Mouse (Mus musculus) embryonic facial prominence, embryonic 14.5 days (tissue): Measurements from ENCODE around the gene Mras. TPM values are rescaled to one million over a fixed set of nuclear protein-coding genes. Genes with fewer than 3 reads are reported as not detected.

Experiments used
- ATAC-seq: fragments of 200-750 bp; cut with Nextera tagmentation; 2 replicates; pipeline ENCODE4 v1.8.0; 2017; ENCODE audit warnings: low read depth, moderate number of reproducible peaks, moderate TSS enrichment
- DNase-seq: peaks from one replicate; pipeline ENCODE4 v3.0.0-alpha.2; 2015; ENCODE audit warnings: low spot score
- H3K27ac ChIP-seq: fragments of 300-500 bp; sonication (generic); replicated peaks from 2 replicates; pipeline ENCODE4 v1.5.1; 2014; ENCODE audit warnings: low read depth, mild to moderate bottlenecking, low read length, moderate library complexity
- H3K27me3 ChIP-seq: fragments of 300-500 bp; sonication (generic); replicated peaks from 2 replicates; pipeline ENCODE4 v1.6.1; 2014; ENCODE audit warnings: low read length; ENCODE audit not compliant: control insufficient read depth, insufficient read depth
- H3K36me3 ChIP-seq: fragments of 300-500 bp; sonication (generic); 2 replicates; pipeline ENCODE4 v1.6.1; 2014; ENCODE audit warnings: low read length, mixed read lengths; ENCODE audit not compliant: control insufficient read depth, insufficient read depth
- H3K4me1 ChIP-seq: fragments of 300-500 bp; sonication (generic); 2 replicates; pipeline ENCODE4 v1.6.1; 2014; ENCODE audit warnings: antibody characterized with exemption, low read length; ENCODE audit not compliant: control insufficient read depth, insufficient read depth
- H3K4me2 ChIP-seq: fragments of 300-500 bp; sonication (generic); 2 replicates; pipeline ENCODE4 v1.6.1; 2014; ENCODE audit warnings: low read depth, mild to moderate bottlenecking, low read length, moderate library complexity, mixed read lengths
- H3K4me3 ChIP-seq: fragments of 300-500 bp; sonication (generic); 2 replicates; pipeline ENCODE4 v1.5.1; 2014; ENCODE audit warnings: low read depth, mild to moderate bottlenecking, low read length
- H3K9ac ChIP-seq: fragments of 300-500 bp; sonication (generic); 2 replicates; pipeline ENCODE4 v1.6.1; 2014; ENCODE audit warnings: low read depth, mild to moderate bottlenecking, low read length, moderate library complexity, mixed read lengths
- H3K9me3 ChIP-seq: fragments of 300-500 bp; sonication (generic); 2 replicates; pipeline ENCODE4 v1.6.1; 2016; ENCODE audit warnings: low read length; ENCODE audit not compliant: control insufficient read depth
- WGBS: fragments of 180-500 bp; shearing (Covaris S2); extraction: QIAGEN DNeasy Blood & Tissue Kit; methylation state at CpG from one replicate; pipeline ENCODE4 v1.1.7; 2014; 5-methylcytosine and 5-hydroxymethylcytosine counted together
- polyA plus RNA-seq: library from polyadenylated mRNA; unstranded; fragments of >200 nt; fragmentation: Nextera tagmentation; extraction: Ambion mirVana; gene quantifications from 2 replicates; pipeline ENCODE4 v1.2.1, GENCODE M21; 2014

Mras gene
- polyA plus RNA-seq, 1 experiment from 2014 or later: 30.6 TPM

- Histone ChIP-seq H3K9me3 (no peaks in the 10 kb centered on the region), H3K4me2 (no peak overlapping the region), H3K9ac (no peak overlapping the region), H3K4me1 (no peaks in the 10 kb centered on the region), H3K27me3 (no peaks in the 10 kb centered on the region), H3K36me3 (no peaks in the 10 kb centered on the region; the same call in 1 of the 2 replicates), H3K27ac (no peak overlapping the region), H3K4me3 (no peak overlapping the region)
- DNase-seq (no peak), ATAC-seq (no peak)
- WGBS: 61% methylated on average over 8 of the region's 8 CpGs
These were observed 32.6 kb upstream of the Mras start for GRCm38 (mm10) chr9:99469681-99470273.

GRCm38 (mm10) chr9:99468572-99468971, 31.4 kb upstream of the Mras start:
- H3K27me3 ChIP-seq: no peaks in the 10 kb centered on the region
- H3K9ac ChIP-seq: no peak overlapping the region
- DNase-seq (no peak), ATAC-seq (no peak)
- no peaks in the 10 kb centered on the region for H3K4me1 ChIP-seq
- H3K4me2 ChIP-seq: no peak overlapping the region
- H3K4me3 ChIP-seq: no peak overlapping the region
- no peaks in the 10 kb centered on the region for H3K9me3 ChIP-seq
- H3K36me3 ChIP-seq: no peaks in the 10 kb centered on the region
- 71% methylated on average over 9 of the region's 9 CpGs for WGBS
- H3K27ac ChIP-seq: no peak overlapping the region

GRCm38 (mm10) chr9:99464876-99465275, 27.7 kb upstream of the Mras start:
- Histone ChIP-seq H3K36me3 (no peaks in the 10 kb centered on the region), H3K4me2 (no peak overlapping the region), H3K27me3 (no peaks in the 10 kb centered on the region), H3K4me3 (no peak overlapping the region), H3K9me3 (no peaks in the 10 kb centered on the region), H3K27ac (no peak overlapping the region), H3K4me1 (no peaks in the 10 kb centered on the region), H3K9ac (no peak overlapping the region)
- no peak for DNase-seq
- no peak for ATAC-seq
- WGBS: 74% methylated on average over 6 of the region's 6 CpGs

GRCm38 (mm10) chr9:99459730-99460129, 22.5 kb upstream of the Mras start:
- Histone ChIP-seq H3K4me1 (no peaks in the 10 kb centered on the region), H3K36me3 (no peaks in the 10 kb centered on the region), H3K27me3 (no peaks in the 10 kb centered on the region), H3K4me2 (no peak overlapping the region), H3K9ac (no peak overlapping the region), H3K4me3 (no peak overlapping the region), H3K27ac (no peak overlapping the region), H3K9me3 (no peaks in the 10 kb centered on the region)
- no peak for ATAC-seq
- DNase-seq: no peak
- WGBS: 94% methylated on average over 4 of the region's 4 CpGs

GRCm38 (mm10) chr9:99458529-99459208, 21.5 kb upstream of the Mras start:
- Histone ChIP-seq H3K27me3 (no peaks in the 10 kb centered on the region), H3K4me3 (no peak overlapping the region), H3K9me3 (no peaks in the 10 kb centered on the region), H3K4me2 (no peak overlapping the region), H3K27ac (no peak overlapping the region), H3K4me1 (no peaks in the 10 kb centered on the region), H3K36me3 (no peaks in the 10 kb centered on the region), H3K9ac (no peak overlapping the region)
- WGBS: 45% methylated on average over 12 of the region's 12 CpGs
- DNase-seq (no peak), ATAC-seq (no peak)

GRCm38 (mm10) chr9:99454211-99454610, 17.0 kb upstream of the Mras start:
- no peak for DNase-seq
- Histone ChIP-seq H3K4me3 (no peak overlapping the region), H3K9ac (no peak overlapping the region), H3K9me3 (no peaks in the 10 kb centered on the region), H3K36me3 (no peaks in the 10 kb centered on the region), H3K27ac (no peak overlapping the region), H3K27me3 (no peaks in the 10 kb centered on the region), H3K4me1 (no peaks in the 10 kb centered on the region), H3K4me2 (no peak overlapping the region)
- ATAC-seq: no peak
- 78% methylated on average over 4 of the region's 4 CpGs for WGBS

- no peaks in the 10 kb centered on the region for H3K27me3 ChIP-seq
- H3K4me3 ChIP-seq: no peak within 1 kb of the TSS
- ATAC-seq (peak; percentile 86), DNase-seq (peak; percentile 58)
- peak within 1 kb of the TSS; percentile 13; the same call in 1 of the 2 replicates for H3K4me2 ChIP-seq
- no peaks in the 10 kb centered on the region; the same call in 1 of the 2 replicates for H3K4me1 ChIP-seq
- no peaks in the 10 kb centered on the region for H3K9me3 ChIP-seq
- no peaks in the 10 kb centered on the region for H3K36me3 ChIP-seq
- no peak within 1 kb of the TSS for H3K9ac ChIP-seq
- 8% methylated on average over 14 of the region's 14 CpGs for WGBS
- H3K27ac ChIP-seq: no peak within 1 kb of the TSS
These were observed 14.0 kb upstream of the Mras start, which contains the start of gene Nme9 for GRCm38 (mm10) chr9:99451161-99451560. Gene Nme9 (plus strand): TSS chr9:99451475.

GRCm38 (mm10) chr9:99449886-99450647, 12.9 kb upstream of the Mras start:
- Histone ChIP-seq H3K4me1 (no peaks in the 10 kb centered on the region; the same call in 1 of the 2 replicates), H3K9ac (no peak overlapping the region), H3K9me3 (no peaks in the 10 kb centered on the region), H3K36me3 (no peaks in the 10 kb centered on the region), H3K27me3 (no peaks in the 10 kb centered on the region), H3K4me2 (no peak overlapping the region), H3K4me3 (no peak overlapping the region), H3K27ac (no peak overlapping the region)
- WGBS: 41% methylated on average over 9 of the region's 9 CpGs
- DNase-seq: peak; percentile 73
- ATAC-seq: no peak
